Mouse (Mus musculus): Measurements from ENCODE around the gene Hoxa11. TPM values are rescaled to one million over a fixed set of nuclear protein-coding genes. Genes with fewer than 3 reads are reported as not detected.

The Hoxa11 gene
- total and polyA plus RNA-seq, 2 experiments = not detected

DNA sequence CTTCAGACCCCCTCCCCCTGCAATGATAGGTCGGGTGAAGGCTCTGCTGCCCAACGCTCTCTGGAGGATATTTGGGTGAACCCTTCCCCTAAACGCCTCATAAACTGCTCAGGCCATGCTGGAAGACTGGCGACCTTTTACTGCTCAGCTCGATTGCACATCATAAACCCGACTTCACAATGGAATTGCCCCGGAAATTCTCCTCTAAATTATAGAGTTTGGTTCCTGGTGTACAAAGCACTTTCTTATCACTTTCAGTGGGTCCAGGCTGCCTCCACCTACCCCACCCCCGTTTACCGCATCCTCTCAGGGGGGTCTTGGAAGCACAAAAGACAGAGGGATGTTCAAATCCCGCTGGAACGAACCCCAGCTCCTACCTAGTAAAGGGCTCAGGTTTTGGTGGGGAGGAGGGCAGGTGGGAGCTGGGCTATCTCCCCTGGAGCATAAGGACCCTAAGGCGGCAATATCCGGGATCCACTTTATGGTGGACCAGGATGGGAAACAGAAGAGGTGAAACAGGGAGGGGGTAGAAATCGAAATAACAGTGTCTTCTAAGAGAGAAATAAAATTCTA is 26.9 kb downstream of the Hoxa11 start:
- Histone ChIP-seq H3K4me1 (ENCODE audit: control insufficient read depth, insufficient read depth, low read length) (peaks cover 3% of the 10 kb centered on the region; the same call in 1 of the 2 replicates), H3K9ac (ENCODE audit: low read depth, low read length) (no peak overlapping the region), H3K4me3 (ENCODE audit: insufficient read depth, low read depth, low read length) (no peak overlapping the region), H3K79me2 (ENCODE audit: control insufficient read depth, insufficient read depth, low read length) (no peaks in the 10 kb centered on the region), H3K27me3 (ENCODE audit: control insufficient read depth, insufficient read depth, low read length) (peaks cover 45% of the 10 kb centered on the region), H3K27ac (replicated peaks; ENCODE audit: insufficient read depth, low read depth, low read length) (no peak overlapping the region), H3K36me3 (ENCODE audit: control insufficient read depth, insufficient read depth, low read length) (no peaks in the 10 kb centered on the region)
- DNase-seq (ENCODE audit: extremely low read depth, low read depth, low spot score) = no peak
- no peak for TF ChIP-seq CTCF (IDR thresholded peaks at IDR 0.05; ENCODE audit: low read depth, low read length)
- no peak for TF ChIP-seq POLR2A (IDR thresholded peaks at IDR 0.05; ENCODE audit: extremely low read depth, insufficient read depth, low read length)
- 27% methylated on average over 14 of the region's 14 CpGs for WGBS

DNA sequence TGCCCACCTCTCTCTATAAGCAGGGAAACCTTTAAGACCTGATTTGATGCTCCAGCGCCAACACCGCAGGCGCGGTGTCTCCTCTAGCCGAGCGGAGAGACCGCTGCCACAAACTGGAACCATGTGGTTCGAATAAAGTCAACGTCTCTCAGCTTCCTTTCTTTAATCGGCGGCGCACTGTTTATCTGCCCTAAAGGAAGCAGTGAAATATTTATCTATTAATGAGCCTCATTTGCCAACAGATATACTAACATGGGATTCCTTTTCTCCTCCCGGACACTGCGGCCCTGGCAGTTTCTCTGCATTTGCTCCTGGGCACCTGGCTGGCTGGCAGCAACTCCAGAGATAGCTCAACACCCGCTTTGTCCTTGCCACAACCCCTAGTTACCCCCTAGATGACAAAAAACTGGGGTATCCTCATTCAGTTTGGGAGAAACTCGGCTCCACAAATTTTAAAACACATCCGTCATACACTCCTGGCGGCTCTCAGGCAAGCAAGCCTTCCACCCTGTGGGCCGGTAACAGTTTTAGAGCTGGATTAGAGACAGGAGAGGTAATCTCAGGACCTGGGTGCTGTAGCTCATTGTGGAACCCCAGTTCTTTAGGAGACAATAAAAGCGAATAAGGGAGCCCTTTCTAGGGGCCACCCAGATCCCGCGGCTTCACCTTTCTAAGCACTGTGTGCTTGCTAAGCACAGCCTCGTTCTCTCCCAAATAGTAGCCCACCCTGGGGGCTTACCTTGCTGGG is 27.5 kb downstream of the Hoxa11 start:
- Histone ChIP-seq H3K4me3 (ENCODE audit: insufficient read depth, low read depth, low read length) (no peak overlapping the region), H3K36me3 (ENCODE audit: control insufficient read depth, insufficient read depth, low read length) (no peaks in the 10 kb centered on the region), H3K27me3 (ENCODE audit: control insufficient read depth, insufficient read depth, low read length) (peaks cover 49% of the 10 kb centered on the region), H3K27ac (replicated peaks; ENCODE audit: insufficient read depth, low read depth, low read length) (no peak overlapping the region), H3K4me1 (ENCODE audit: control insufficient read depth, insufficient read depth, low read length) (peaks cover 3% of the 10 kb centered on the region; the same call in 1 of the 2 replicates), H3K9ac (ENCODE audit: low read depth, low read length) (no peak overlapping the region), H3K79me2 (ENCODE audit: control insufficient read depth, insufficient read depth, low read length) (no peaks in the 10 kb centered on the region)
- TF ChIP-seq CTCF (IDR thresholded peaks at IDR 0.05; ENCODE audit: low read depth, low read length) = no peak
- TF ChIP-seq POLR2A (IDR thresholded peaks at IDR 0.05; ENCODE audit: extremely low read depth, insufficient read depth, low read length) = no peak
- DNase-seq (ENCODE audit: extremely low read depth, low read depth, low spot score) = no peak
- WGBS = 18% methylated on average over 23 of the region's 23 CpGs

- Histone ChIP-seq H3K36me3 (ENCODE audit: control insufficient read depth, insufficient read depth, low read length) (no peaks in the 10 kb centered on the region), H3K79me2 (ENCODE audit: control insufficient read depth, insufficient read depth, low read length) (no peaks in the 10 kb centered on the region), H3K27me3 (ENCODE audit: control insufficient read depth, insufficient read depth, low read length) (peaks cover 51% of the 10 kb centered on the region), H3K27ac (replicated peaks; ENCODE audit: insufficient read depth, low read depth, low read length) (no peak overlapping the region), H3K4me1 (ENCODE audit: control insufficient read depth, insufficient read depth, low read length) (peaks cover 3% of the 10 kb centered on the region; the same call in 1 of the 2 replicates), H3K4me3 (ENCODE audit: insufficient read depth, low read depth, low read length) (peak overlapping the region; percentile 19; the same call in 1 of the 2 replicates), H3K9ac (ENCODE audit: low read depth, low read length) (no peak overlapping the region)
- DNase-seq (ENCODE audit: extremely low read depth, low read depth, low spot score) = no peak
- TF ChIP-seq CTCF (IDR thresholded peaks at IDR 0.05; ENCODE audit: low read depth, low read length) = no peak
- 2% methylated on average over 25 of the region's 25 CpGs for WGBS
Measured at GRCm38 (mm10) chr6:52217459-52217768, 28.2 kb downstream of the Hoxa11 start.

DNA sequence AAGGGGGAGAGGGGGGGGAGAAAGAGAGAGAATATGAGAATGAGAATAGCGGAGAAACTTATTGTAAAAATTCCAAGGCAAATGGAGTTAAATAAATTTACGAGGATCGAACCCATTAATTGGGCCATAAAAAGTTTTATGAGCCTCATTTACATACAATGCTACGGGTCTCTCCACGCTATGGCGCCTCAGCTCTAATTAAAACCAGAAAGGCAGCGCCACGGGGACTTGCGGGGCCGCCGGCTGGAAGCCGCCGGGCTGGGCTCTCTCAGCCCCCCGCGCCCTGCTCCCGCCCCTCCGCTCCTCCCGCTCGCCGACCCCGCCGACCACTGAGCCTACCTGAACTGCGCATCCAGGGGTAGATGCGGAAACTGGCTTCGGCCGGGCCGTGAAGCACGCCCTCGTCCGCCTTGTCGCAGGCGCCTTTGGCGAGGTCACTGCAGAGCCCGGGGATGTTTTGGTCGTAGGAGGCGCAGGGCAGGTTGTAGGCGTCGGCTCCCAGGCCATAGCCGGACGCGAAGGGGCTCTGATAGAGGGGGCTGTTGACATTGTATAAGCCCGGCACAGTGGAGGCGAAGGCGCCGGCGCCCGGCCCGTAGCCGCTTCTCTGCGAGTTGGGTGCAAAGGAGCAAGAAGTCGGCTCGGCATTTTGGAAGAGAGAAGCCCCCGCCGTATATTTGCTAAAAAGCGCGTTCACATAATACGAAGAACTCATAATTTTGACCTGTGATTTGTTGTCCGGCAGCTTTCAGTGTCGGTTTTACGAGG is 28.7 kb downstream of the Hoxa11 start:
- no peak for DNase-seq (ENCODE audit: extremely low read depth, low read depth, low spot score)
- Histone ChIP-seq H3K4me3 (ENCODE audit: insufficient read depth, low read depth, low read length) (no peak overlapping the region; the same call in 1 of the 2 replicates), H3K36me3 (ENCODE audit: control insufficient read depth, insufficient read depth, low read length) (no peaks in the 10 kb centered on the region), H3K4me1 (ENCODE audit: control insufficient read depth, insufficient read depth, low read length) (peaks cover 3% of the 10 kb centered on the region; the same call in 1 of the 2 replicates), H3K9ac (ENCODE audit: low read depth, low read length) (no peak overlapping the region), H3K27me3 (ENCODE audit: control insufficient read depth, insufficient read depth, low read length) (peaks cover 53% of the 10 kb centered on the region), H3K27ac (replicated peaks; ENCODE audit: insufficient read depth, low read depth, low read length) (no peak overlapping the region), H3K79me2 (ENCODE audit: control insufficient read depth, insufficient read depth, low read length) (no peaks in the 10 kb centered on the region)
- 6% methylated on average over 60 of the region's 60 CpGs for WGBS
- TF ChIP-seq CTCF (IDR thresholded peaks at IDR 0.05; ENCODE audit: low read depth, low read length) (no peak), POLR2A (IDR thresholded peaks at IDR 0.05; ENCODE audit: extremely low read depth, insufficient read depth, low read length) (no peak)

GRCm38 (mm10) chr6:52215771-52216535 is 29.7 kb downstream of the Hoxa11 start:
- 10% methylated on average over 30 of the region's 30 CpGs for WGBS
- Histone ChIP-seq H3K27me3 (ENCODE audit: control insufficient read depth, insufficient read depth, low read length) (peaks cover 59% of the 10 kb centered on the region), H3K4me1 (ENCODE audit: control insufficient read depth, insufficient read depth, low read length) (no peaks in the 10 kb centered on the region), H3K79me2 (ENCODE audit: control insufficient read depth, insufficient read depth, low read length) (no peaks in the 10 kb centered on the region), H3K4me3 (ENCODE audit: insufficient read depth, low read depth, low read length) (no peak overlapping the region), H3K27ac (replicated peaks; ENCODE audit: insufficient read depth, low read depth, low read length) (no peak overlapping the region), H3K36me3 (ENCODE audit: control insufficient read depth, insufficient read depth, low read length) (no peaks in the 10 kb centered on the region), H3K9ac (ENCODE audit: low read depth, low read length) (no peak overlapping the region)
- DNase-seq (ENCODE audit: extremely low read depth, low read depth, low spot score) = no peak
- no peak for TF ChIP-seq CTCF (IDR thresholded peaks at IDR 0.05; ENCODE audit: low read depth, low read length)
- TF ChIP-seq POLR2A (IDR thresholded peaks at IDR 0.05; ENCODE audit: extremely low read depth, insufficient read depth, low read length) = no peak

Measured in liver, adult 2 months (tissue).